Mouse (Mus musculus): ENCODE measurements at regions not wholly inside any gene's neighbourhood (a gene's known extent, or its start where the extent isn't known, plus 50 kb on each side); places are given as distances from the start of the nearest gene placed in this dataset.

DNA sequence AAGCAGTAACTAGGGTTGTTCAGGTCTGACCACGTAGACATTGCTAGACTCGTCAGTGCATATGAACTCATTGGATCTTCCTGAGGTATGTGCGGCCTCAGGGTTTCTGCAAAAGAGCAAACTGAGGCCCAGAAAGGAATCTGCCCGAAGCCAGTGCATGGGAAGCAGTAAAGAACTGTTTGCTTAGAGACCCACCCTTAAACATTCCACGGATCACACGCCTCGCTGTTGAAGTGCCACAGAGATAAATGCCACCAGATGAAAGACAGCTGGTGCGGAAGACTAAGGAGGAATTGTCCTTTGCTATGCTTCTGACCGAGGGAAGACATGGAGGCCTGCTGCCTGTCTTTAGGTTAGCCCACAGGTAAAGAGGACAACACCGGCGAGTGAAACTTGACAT, 382.0 kb upstream of the Arglu1 start:
- H3K9me3 ChIP-seq (replicated peaks): no peaks in the 10 kb centered on the region
- DNase-seq (ENCODE audit: low spot score): no peak
- 88% methylated on average over 11 of the region's 11 CpGs for WGBS
- H3K27ac ChIP-seq (replicated peaks): no peak overlapping the region
- no peaks in the 10 kb centered on the region for H3K36me3 ChIP-seq
- H3K27me3 ChIP-seq (ENCODE audit: low read depth, poor library complexity, severe bottlenecking): no peaks in the 10 kb centered on the region
- peaks cover 12% of the 10 kb centered on the region for H3K4me1 ChIP-seq
- no peak overlapping the region for H3K4me3 ChIP-seq

DNA sequence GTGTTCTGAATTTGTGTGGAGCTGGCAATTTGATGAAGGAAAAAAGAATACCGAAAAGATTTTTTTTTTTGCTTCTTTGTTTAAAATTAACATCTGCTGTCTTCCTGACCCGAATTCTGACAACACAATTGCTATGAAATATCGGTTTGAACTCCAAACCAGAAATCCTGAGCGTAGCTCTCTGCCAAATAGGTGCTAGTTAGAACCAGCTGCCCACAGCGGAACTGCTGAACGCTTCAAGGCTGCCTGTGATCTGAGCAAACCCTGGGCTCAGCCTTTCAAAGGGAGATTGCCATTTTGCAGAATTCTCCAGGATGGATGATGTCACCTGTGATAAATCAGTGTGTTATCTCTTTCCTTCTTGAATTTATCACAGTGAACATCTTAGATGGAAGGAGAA, 380.6 kb upstream of the Arglu1 start:
- H3K36me3 ChIP-seq: no peaks in the 10 kb centered on the region
- no peak for DNase-seq (ENCODE audit: low spot score)
- H3K4me1 ChIP-seq: peaks cover 12% of the 10 kb centered on the region
- no peaks in the 10 kb centered on the region for H3K27me3 ChIP-seq (ENCODE audit: low read depth, poor library complexity, severe bottlenecking)
- 90% methylated on average over 6 of the region's 6 CpGs for WGBS
- H3K4me3 ChIP-seq: no peak overlapping the region
- no peaks in the 10 kb centered on the region for H3K9me3 ChIP-seq (replicated peaks)
- H3K27ac ChIP-seq (replicated peaks): no peak overlapping the region

DNA sequence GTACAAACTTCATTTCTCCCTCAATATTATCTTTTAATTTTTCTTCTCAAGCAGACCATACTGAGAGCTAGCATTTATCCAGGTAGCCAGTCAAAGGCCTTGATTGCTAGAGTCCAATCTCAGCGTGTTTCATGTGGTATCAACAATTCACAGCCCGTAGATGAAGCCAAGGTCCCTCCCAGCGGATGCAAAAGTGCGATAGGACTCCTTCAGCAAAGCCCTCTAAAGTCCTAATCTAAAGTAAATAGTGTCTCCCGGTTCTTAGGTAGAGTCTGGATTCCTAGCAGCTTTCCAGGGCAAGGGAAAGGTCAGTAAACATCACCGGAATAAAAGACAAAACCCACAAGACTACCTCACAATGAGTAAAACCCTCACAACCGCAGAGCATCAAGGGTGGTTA, 379.5 kb upstream of the Arglu1 start:
- Histone ChIP-seq H3K27ac (replicated peaks) (no peak overlapping the region), H3K4me3 (no peak overlapping the region), H3K36me3 (no peaks in the 10 kb centered on the region), H3K27me3 (ENCODE audit: low read depth, poor library complexity, severe bottlenecking) (no peaks in the 10 kb centered on the region), H3K4me1 (peaks cover 12% of the 10 kb centered on the region), H3K9me3 (replicated peaks) (no peaks in the 10 kb centered on the region)
- WGBS: 62% methylated on average over 7 of the region's 7 CpGs
- no peak for DNase-seq (ENCODE audit: low spot score)

- H3K36me3 ChIP-seq: no peaks in the 10 kb centered on the region
- H3K4me3 ChIP-seq: no peak overlapping the region
- no peaks in the 10 kb centered on the region for H3K9me3 ChIP-seq (replicated peaks)
- H3K27ac ChIP-seq (replicated peaks): no peak overlapping the region
- H3K27me3 ChIP-seq (ENCODE audit: low read depth, poor library complexity, severe bottlenecking): no peaks in the 10 kb centered on the region
- 77% methylated on average over 1 of the region's 1 CpGs for WGBS
- peaks cover 5% of the 10 kb centered on the region for H3K4me1 ChIP-seq
- no peak for DNase-seq (ENCODE audit: low spot score)
Observed at GRCm38 (mm10) chr8:9067731-9068130, 377.4 kb upstream of the Arglu1 start.

DNA sequence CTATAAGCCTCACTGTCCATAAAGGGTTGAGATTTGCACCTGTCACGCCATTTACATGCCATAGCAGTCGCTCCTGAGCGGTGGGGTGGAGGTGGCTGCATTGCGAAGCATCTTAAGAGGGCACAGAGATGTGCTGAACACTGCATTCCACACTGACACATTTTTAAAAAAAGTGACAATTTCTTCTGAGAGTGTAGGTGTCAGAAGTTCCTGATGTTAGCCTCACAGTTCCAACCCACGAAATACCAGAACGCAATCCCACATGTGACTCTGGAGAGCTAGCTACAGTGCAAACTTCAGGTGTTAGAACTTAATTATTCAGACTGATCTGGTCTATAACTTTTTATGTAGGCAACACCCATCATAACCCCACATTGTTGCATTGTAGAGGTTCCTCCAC, 369.8 kb upstream of the Arglu1 start:
- no peak overlapping the region for H3K4me3 ChIP-seq
- H3K4me1 ChIP-seq: no peaks in the 10 kb centered on the region
- 92% methylated on average over 6 of the region's 6 CpGs for WGBS
- H3K27me3 ChIP-seq (ENCODE audit: low read depth, poor library complexity, severe bottlenecking): no peaks in the 10 kb centered on the region
- H3K36me3 ChIP-seq: no peaks in the 10 kb centered on the region
- DNase-seq (ENCODE audit: low spot score): no peak
- no peak overlapping the region for H3K27ac ChIP-seq (replicated peaks)
- H3K9me3 ChIP-seq (replicated peaks): no peaks in the 10 kb centered on the region

DNA sequence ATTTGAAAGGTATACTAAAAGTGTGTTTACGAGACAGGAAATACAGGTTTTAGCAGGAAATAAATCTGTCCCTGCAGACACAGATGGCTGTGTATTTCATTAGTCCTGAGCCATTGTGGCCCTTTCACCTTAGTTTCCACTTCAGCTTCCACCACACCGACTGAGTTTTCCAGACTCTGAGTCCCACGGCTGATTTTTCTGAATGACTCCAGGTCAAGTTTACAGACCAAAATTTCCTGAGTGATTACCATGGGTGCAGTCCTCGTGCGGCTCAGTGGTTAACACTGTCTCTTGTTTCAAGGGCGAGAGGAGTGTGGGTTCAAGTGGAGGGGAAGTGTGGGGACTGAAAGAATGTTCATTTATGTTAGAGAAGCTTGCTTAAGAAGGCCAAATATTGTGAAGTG, 365.1 kb upstream of the Arglu1 start:
- DNase-seq (ENCODE audit: low spot score): no peak
- Histone ChIP-seq H3K9me3 (replicated peaks) (no peaks in the 10 kb centered on the region), H3K36me3 (no peaks in the 10 kb centered on the region), H3K4me3 (no peak overlapping the region), H3K4me1 (no peaks in the 10 kb centered on the region), H3K27me3 (ENCODE audit: low read depth, poor library complexity, severe bottlenecking) (no peaks in the 10 kb centered on the region), H3K27ac (replicated peaks) (no peak overlapping the region)
- 86% methylated on average over 6 of the region's 6 CpGs for WGBS

GRCm38 (mm10) chr8:9054801-9055200, 364.5 kb upstream of the Arglu1 start:
- no peaks in the 10 kb centered on the region for H3K27me3 ChIP-seq (ENCODE audit: low read depth, poor library complexity, severe bottlenecking)
- no peak overlapping the region for H3K27ac ChIP-seq (replicated peaks)
- WGBS: 78% methylated on average over 4 of the region's 4 CpGs
- H3K4me1 ChIP-seq: no peaks in the 10 kb centered on the region
- no peaks in the 10 kb centered on the region for H3K9me3 ChIP-seq (replicated peaks)
- no peaks in the 10 kb centered on the region for H3K36me3 ChIP-seq
- no peak overlapping the region for H3K4me3 ChIP-seq
- no peak for DNase-seq (ENCODE audit: low spot score)

DNA sequence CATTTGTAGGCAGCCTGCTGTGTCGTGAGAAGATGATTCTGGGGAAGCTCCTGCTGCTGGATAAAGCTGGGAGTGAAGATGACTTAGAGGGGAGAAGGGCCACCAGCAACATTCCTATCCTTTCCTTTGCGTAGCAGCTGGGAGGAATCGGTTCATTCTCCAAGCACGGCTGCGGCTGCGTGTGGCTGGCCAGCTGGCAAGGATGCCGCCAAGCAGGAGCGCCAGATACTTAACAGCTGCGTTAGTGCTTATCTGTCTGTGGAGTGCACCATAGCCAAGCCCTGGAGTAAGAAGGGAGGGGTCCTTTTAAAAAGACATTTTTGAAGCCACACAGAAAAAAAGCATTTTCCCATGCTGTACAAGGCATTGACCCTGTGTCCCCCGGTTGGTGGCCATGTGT, 361.4 kb upstream of the Arglu1 start:
- Histone ChIP-seq H3K27me3 (ENCODE audit: low read depth, poor library complexity, severe bottlenecking) (no peaks in the 10 kb centered on the region), H3K27ac (replicated peaks) (no peak overlapping the region), H3K4me3 (no peak overlapping the region), H3K9me3 (replicated peaks) (no peaks in the 10 kb centered on the region), H3K36me3 (no peaks in the 10 kb centered on the region), H3K4me1 (no peaks in the 10 kb centered on the region)
- WGBS: 89% methylated on average over 10 of the region's 10 CpGs
- no peak for DNase-seq (ENCODE audit: low spot score)

DNA sequence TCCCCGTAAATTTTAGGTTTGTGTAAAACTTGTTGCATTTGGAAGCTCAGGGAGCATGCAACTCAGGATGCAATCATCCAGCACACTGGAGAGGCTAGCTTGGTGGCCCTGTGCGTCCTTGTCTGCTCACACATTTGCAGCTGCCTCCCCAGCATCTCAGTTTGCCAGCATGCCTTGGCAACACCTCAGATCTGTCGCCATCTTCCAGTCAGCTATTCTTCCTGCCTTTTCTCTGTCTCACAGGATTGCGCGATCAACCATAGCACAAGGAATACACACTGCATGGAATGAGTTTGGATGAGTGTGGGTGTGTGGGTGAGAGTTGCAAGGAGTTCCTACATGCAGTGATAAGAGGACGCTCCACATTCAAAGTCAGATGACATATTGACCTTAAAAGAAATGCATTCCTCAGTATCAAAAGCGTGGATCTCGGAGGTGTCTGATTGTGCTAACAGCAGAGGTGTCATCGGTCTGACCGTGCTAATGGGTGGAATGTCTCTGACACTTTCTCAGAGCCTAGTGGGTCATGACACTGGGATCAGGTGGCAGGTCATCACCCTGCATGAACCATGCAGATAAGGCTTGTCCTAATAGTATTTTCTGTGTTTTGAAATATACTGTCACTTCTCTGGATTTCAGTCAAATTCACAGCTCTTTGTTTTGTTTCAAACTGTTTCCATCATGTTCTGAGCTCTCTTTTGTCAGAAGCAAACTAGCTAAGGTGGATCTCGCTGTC, 360.6 kb upstream of the Arglu1 start:
- 88% methylated on average over 11 of the region's 11 CpGs for WGBS
- H3K9me3 ChIP-seq (replicated peaks): no peaks in the 10 kb centered on the region
- H3K4me1 ChIP-seq: no peaks in the 10 kb centered on the region
- H3K27me3 ChIP-seq (ENCODE audit: low read depth, poor library complexity, severe bottlenecking): no peaks in the 10 kb centered on the region
- no peak overlapping the region for H3K4me3 ChIP-seq
- no peak overlapping the region for H3K27ac ChIP-seq (replicated peaks)
- no peaks in the 10 kb centered on the region for H3K36me3 ChIP-seq
- DNase-seq (ENCODE audit: low spot score): no peak

GRCm38 (mm10) chr8:9048116-9048515, 357.8 kb upstream of the Arglu1 start:
- 88% methylated on average over 14 of the region's 14 CpGs for WGBS

DNA sequence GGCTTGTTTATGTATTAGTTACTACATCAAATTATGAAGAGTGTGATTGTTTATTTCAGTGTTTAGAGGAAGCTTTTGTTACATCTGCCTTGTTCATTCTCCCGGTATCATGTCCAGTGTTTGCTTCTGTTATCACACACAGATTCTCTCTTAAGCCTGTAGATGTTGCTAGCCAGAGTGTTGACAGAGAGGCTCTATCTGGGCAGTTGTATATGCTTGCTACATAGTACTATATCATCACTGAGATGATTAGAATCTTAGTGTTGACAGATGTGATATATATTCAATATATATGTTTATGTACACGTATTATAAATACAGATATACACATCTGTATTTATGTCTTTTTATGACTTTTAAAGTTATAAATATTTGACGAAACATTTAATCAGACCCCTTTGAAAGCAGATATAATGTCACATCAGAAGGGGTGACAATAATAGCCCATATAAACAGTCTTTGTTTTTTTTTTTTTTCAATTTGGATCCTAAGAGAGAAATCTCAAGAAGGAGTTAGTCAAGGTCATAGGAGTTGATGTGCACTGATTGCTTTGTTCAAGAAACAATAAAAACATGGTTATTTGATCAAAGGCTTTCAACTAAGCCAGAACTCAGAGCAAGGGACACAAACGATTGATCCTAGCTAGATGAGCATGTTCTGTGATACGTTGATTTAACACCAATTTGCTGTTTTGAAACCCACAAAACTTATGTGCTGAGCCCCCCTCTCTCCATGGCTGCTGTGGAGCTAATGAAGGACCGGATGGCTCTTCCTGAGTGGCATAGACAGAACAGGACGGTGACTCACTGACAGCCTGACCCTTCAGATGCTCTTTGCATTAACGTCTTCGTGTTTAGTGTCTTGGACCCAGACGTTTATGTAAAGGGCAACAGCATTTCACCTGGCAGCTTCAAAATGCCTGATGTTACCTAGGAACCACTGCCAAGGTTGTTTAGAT, 352.8 kb upstream of the Arglu1 start:
- Histone ChIP-seq H3K36me3 (no peaks in the 10 kb centered on the region), H3K4me3 (no peak overlapping the region), H3K27me3 (ENCODE audit: low read depth, poor library complexity, severe bottlenecking) (no peaks in the 10 kb centered on the region), H3K9me3 (replicated peaks) (no peaks in the 10 kb centered on the region), H3K27ac (replicated peaks) (no peak overlapping the region), H3K4me1 (no peaks in the 10 kb centered on the region)
- no peak for DNase-seq (ENCODE audit: low spot score)
- 89% methylated on average over 10 of the region's 10 CpGs for WGBS

More at GRCm38 (mm10) chr8:9048116-9048515, 357.8 kb upstream of the Arglu1 start:
- H3K4me1 ChIP-seq: no peaks in the 10 kb centered on the region
- no peak overlapping the region for H3K4me3 ChIP-seq
- H3K27ac ChIP-seq (replicated peaks): no peak overlapping the region
- H3K9me3 ChIP-seq (replicated peaks): no peaks in the 10 kb centered on the region
- H3K36me3 ChIP-seq: no peaks in the 10 kb centered on the region
- no peak for DNase-seq (ENCODE audit: low spot score)
- H3K27me3 ChIP-seq (ENCODE audit: low read depth, poor library complexity, severe bottlenecking): no peaks in the 10 kb centered on the region

DNA sequence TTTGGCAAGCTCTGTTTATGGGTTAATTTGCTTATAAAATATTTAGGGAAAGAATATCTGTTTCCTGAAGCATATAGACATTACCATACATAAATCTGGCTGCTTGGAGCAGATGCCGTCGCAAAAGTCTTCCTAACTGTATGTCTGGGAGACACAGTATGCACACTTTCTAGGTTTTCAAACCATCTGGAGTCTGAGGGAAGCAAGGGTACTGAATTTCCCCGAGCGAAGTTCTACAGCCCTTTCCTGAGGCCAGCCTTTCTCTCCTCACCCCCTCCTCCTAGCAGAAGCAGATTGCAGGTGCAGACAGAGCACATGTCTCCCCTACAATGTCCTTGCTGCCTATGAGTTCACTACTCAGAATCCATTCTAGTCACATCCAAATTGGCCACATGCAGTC, 338.8 kb upstream of the Arglu1 start:
- Histone ChIP-seq H3K36me3 (no peaks in the 10 kb centered on the region), H3K4me3 (no peak overlapping the region), H3K27me3 (ENCODE audit: low read depth, poor library complexity, severe bottlenecking) (peaks cover 26% of the 10 kb centered on the region), H3K27ac (replicated peaks) (no peak overlapping the region), H3K4me1 (peaks cover 11% of the 10 kb centered on the region), H3K9me3 (replicated peaks) (no peaks in the 10 kb centered on the region)
- WGBS: 92% methylated on average over 4 of the region's 4 CpGs
- no peak for DNase-seq (ENCODE audit: low spot score)

DNA sequence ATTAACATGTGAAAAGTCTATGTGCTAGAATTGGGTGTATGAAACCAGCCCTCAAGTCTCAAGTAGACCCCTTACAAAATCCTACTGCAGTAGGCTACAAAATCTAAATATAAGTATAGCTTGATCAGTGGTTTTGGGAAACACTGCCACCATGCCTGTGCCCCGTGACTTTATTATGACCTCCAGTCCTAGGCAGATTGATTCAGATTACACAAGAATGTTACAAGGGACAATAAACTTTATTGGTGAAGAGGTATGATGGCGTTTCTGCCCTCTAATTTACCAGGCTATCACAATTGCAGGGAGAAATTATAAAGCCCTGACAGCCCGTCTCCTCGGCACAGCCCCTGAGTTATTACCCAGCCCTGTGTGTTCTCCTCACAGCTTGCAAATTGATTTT, 337.4 kb upstream of the Arglu1 start:
- H3K27ac ChIP-seq (replicated peaks): no peak overlapping the region
- no peaks in the 10 kb centered on the region for H3K9me3 ChIP-seq (replicated peaks)
- peaks cover 26% of the 10 kb centered on the region for H3K27me3 ChIP-seq (ENCODE audit: low read depth, poor library complexity, severe bottlenecking)
- WGBS: 88% methylated on average over 4 of the region's 4 CpGs
- no peak overlapping the region for H3K4me3 ChIP-seq
- DNase-seq (ENCODE audit: low spot score): no peak
- no peaks in the 10 kb centered on the region for H3K36me3 ChIP-seq
- H3K4me1 ChIP-seq: peaks cover 11% of the 10 kb centered on the region

All from midbrain, embryonic 10.5 days (tissue).